Mouse (Mus musculus): ENCODE measurements around the gene Neurl1a. TPM values are rescaled to one million over a fixed set of nuclear protein-coding genes. Genes with fewer than 3 reads are reported as not detected.

Neurl1a gene
- total and polyA plus RNA-seq, 3 experiments, result 12.1 to 24.2 (median 21.5) TPM

GRCm38 (mm10) chr19:47167617-47168214 is 10.9 kb upstream of the Neurl1a start:
- no peak for DNase-seq

GRCm38 (mm10) chr19:47168223-47168622 is 10.4 kb upstream of the Neurl1a start:
- peak; percentile 36 for DNase-seq

GRCm38 (mm10) chr19:47168793-47169412 is 9.7 kb upstream of the Neurl1a start:
- DNase-seq, result peak; percentile 85

GRCm38 (mm10) chr19:47174515-47174914 is 4.1 kb upstream of the Neurl1a start:
- DNase-seq, result no peak

GRCm38 (mm10) chr19:47175472-47175871 is 3.1 kb upstream of the Neurl1a start:
- DNase-seq, result no peak

GRCm38 (mm10) chr19:47176916-47177505 is 1.6 kb upstream of the Neurl1a start:
- no peak for DNase-seq

GRCm38 (mm10) chr19:47178001-47178400 is 619 bp upstream of the Neurl1a start:
- DNase-seq, result no peak

- peak; percentile 55 for DNase-seq
These were observed 721 bp downstream of the Neurl1a start for GRCm38 (mm10) chr19:47179272-47179809.

GRCm38 (mm10) chr19:47180011-47180410 is 1.4 kb downstream of the Neurl1a start:
- no peak for DNase-seq

- no peak for DNase-seq
These were observed 5.6 kb downstream of the Neurl1a start for GRCm38 (mm10) chr19:47184221-47184620.

GRCm38 (mm10) chr19:47184736-47185135 is 6.1 kb downstream of the Neurl1a start:
- no peak for DNase-seq

- DNase-seq, result no peak
These were observed 8.1 kb downstream of the Neurl1a start for GRCm38 (mm10) chr19:47186514-47187275.

GRCm38 (mm10) chr19:47188515-47189128 is 10.0 kb downstream of the Neurl1a start:
- no peak for DNase-seq

- no peak for DNase-seq
These were observed 13.5 kb downstream of the Neurl1a start for GRCm38 (mm10) chr19:47192158-47192557.

GRCm38 (mm10) chr19:47198671-47199350 is 20.2 kb downstream of the Neurl1a start:
- no peak for DNase-seq

- no peak for DNase-seq
These were observed 23.4 kb downstream of the Neurl1a start for GRCm38 (mm10) chr19:47201972-47202371.

GRCm38 (mm10) chr19:47202429-47202828 is 23.8 kb downstream of the Neurl1a start:
- DNase-seq, result no peak

GRCm38 (mm10) chr19:47203042-47203441 is 24.4 kb downstream of the Neurl1a start:
- DNase-seq, result no peak

GRCm38 (mm10) chr19:47204653-47205052 is 26.0 kb downstream of the Neurl1a start:
- DNase-seq, result no peak

GRCm38 (mm10) chr19:47206126-47206525 is 27.5 kb downstream of the Neurl1a start:
- no peak for DNase-seq

- no peak for DNase-seq
These were observed 31.8 kb downstream of the Neurl1a start for GRCm38 (mm10) chr19:47210432-47210831.
